Mouse (Mus musculus) urinary bladder, postnatal 4 days (tissue): Measurements from ENCODE around the gene Vwce.

Source experiments
- DNase-seq, 2 experiments: peaks; one replicate each; pipeline ENCODE4 v3.0.0; 2021 to 2022; ENCODE audit warnings: low spot score in 2 of 2

The Vwce gene

GRCm38 (mm10) chr19:10714682-10715475 lies 80.9 kb downstream of the Vwce start:
- DNase-seq, result peak; percentile 56 to 76

- no peak for DNase-seq
Observed at GRCm38 (mm10) chr19:10715476-10715875, 81.5 kb downstream of the Vwce start.
